Mouse (Mus musculus): ENCODE results near the gene Znhit6.

Gene Znhit6

GRCm38 (mm10) chr3:145605437-145606123 is 29.6 kb downstream of the Znhit6 start:
- no peak for DNase-seq

- no peak for DNase-seq
These were observed 32.3 kb downstream of the Znhit6 start for GRCm38 (mm10) chr3:145608320-145608719.

GRCm38 (mm10) chr3:145612662-145613061 is 36.7 kb downstream of the Znhit6 start:
- no peak for DNase-seq

- DNase-seq = no peak
These were observed 37.2 kb downstream of the Znhit6 start for GRCm38 (mm10) chr3:145613234-145613633.

GRCm38 (mm10) chr3:145614362-145615115 is 38.5 kb downstream of the Znhit6 start:
- no peak for DNase-seq

- DNase-seq = no peak
These were observed 42.3 kb downstream of the Znhit6 start for GRCm38 (mm10) chr3:145618299-145618698.

- no peak for DNase-seq
These were observed 43.8 kb downstream of the Znhit6 start for GRCm38 (mm10) chr3:145619621-145620365.

GRCm38 (mm10) chr3:145621209-145621608 is 45.2 kb downstream of the Znhit6 start:
- no peak for DNase-seq

GRCm38 (mm10) chr3:145623047-145623446 is 47.0 kb downstream of the Znhit6 start:
- no peak for DNase-seq

GRCm38 (mm10) chr3:145624786-145625185 is 48.8 kb downstream of the Znhit6 start:
- DNase-seq = no peak

GRCm38 (mm10) chr3:145625546-145625945 is 49.5 kb downstream of the Znhit6 start:
- DNase-seq = no peak

- DNase-seq = no peak
These were observed 50.1 kb downstream of the Znhit6 start for GRCm38 (mm10) chr3:145626063-145626462.

- DNase-seq = no peak
These were observed 51.8 kb downstream of the Znhit6 start for GRCm38 (mm10) chr3:145627830-145628229.

GRCm38 (mm10) chr3:145628643-145629042 is 52.6 kb downstream of the Znhit6 start:
- DNase-seq = no peak

GRCm38 (mm10) chr3:145632888-145633287 is 56.9 kb downstream of the Znhit6 start:
- no peak for DNase-seq

GRCm38 (mm10) chr3:145634002-145634710 is 58.2 kb downstream of the Znhit6 start:
- DNase-seq = no peak

GRCm38 (mm10) chr3:145640170-145640569 is 64.2 kb downstream of the Znhit6 start:
- DNase-seq = no peak

- no peak for DNase-seq
These were observed 64.6 kb downstream of the Znhit6 start for GRCm38 (mm10) chr3:145640583-145640982.

- DNase-seq = no peak
These were observed 65.2 kb downstream of the Znhit6 start for GRCm38 (mm10) chr3:145641036-145641685.

GRCm38 (mm10) chr3:145641878-145642277 is 65.9 kb downstream of the Znhit6 start:
- no peak for DNase-seq

- DNase-seq = no peak
These were observed 66.9 kb downstream of the Znhit6 start for GRCm38 (mm10) chr3:145642861-145643260.

GRCm38 (mm10) chr3:145645463-145645862 is 69.5 kb downstream of the Znhit6 start:
- DNase-seq = no peak
